In genomic region chr13:43428436-43428835, GRCm38 (mm10) we compare ENCODE assay signal across 26 mouse cellular contexts. TPM values are rescaled to one million over a fixed set of nuclear protein-coding genes. Genes with fewer than 3 reads are reported as not detected.
DNase-seq lines count a peak whose midpoint lies in the region; ATAC-seq and TF ChIP-seq lines count a peak whose summit lies in the region.
"Had no signal": no experiment of that assay in that cellular context is flagged by ENCODE, and none has a peak within 500 bp of the region (broad histone marks: within the 10 kb centered on the region; RNA-seq: fewer than 3 reads in every experiment).

No protein-coding gene starts in this region.

- ATAC-seq in embryonic facial prominence, embryonic 14.5 days (ENCODE audit: low read depth), result no peak
- no peak for ATAC-seq in limb, embryonic 14.5 days (ENCODE audit: low FRiP score, low read depth)
- ATAC-seq: CD4-positive, CD25-positive, alpha-beta regulatory T cell, adult 4 months; forebrain, embryonic 13.5 days; forebrain, embryonic 16.5 days; hindbrain, embryonic 16.5 days; intestine, embryonic 15.5 days had no signal

- no peak for TF ChIP-seq EP300 in MEL (IDR thresholded peaks at IDR 0.05; ENCODE audit: low read depth in 1 of 2, low read length in 2 of 2)

- no peaks in the 10 kb centered on the region for H3K4me1 ChIP-seq in embryonic facial prominence, embryonic 14.5 days (ENCODE audit: control insufficient read depth, insufficient read depth, low read length)
- H3K4me1 ChIP-seq in embryonic facial prominence, embryonic 10.5 days, result no peaks in the 10 kb centered on the region
- H3K4me1 ChIP-seq in limb, embryonic 14.5 days (ENCODE audit: control insufficient read depth, insufficient read depth, low read length), result no peaks in the 10 kb centered on the region
- H3K4me1 ChIP-seq in limb, embryonic 10.5 days, result no peaks in the 10 kb centered on the region
- no peaks in the 10 kb centered on the region for H3K4me1 ChIP-seq in MEL (ENCODE audit: control insufficient read depth in 1 of 2, insufficient read depth in 2 of 2, low read length in 2 of 2)
- H3K4me1 ChIP-seq in midbrain, embryonic 10.5 days, result no peaks in the 10 kb centered on the region
- H3K4me1 ChIP-seq: forebrain, embryonic 10.5 days; forebrain, embryonic 13.5 days; hindbrain, embryonic 10.5 days; hindbrain, embryonic 13.5 days; intestine, embryonic 15.5 days had no signal

- no peak overlapping the region for H3K4me3 ChIP-seq in embryonic facial prominence, embryonic 14.5 days (ENCODE audit: low read depth, low read length)
- no peak overlapping the region for H3K4me3 ChIP-seq in embryonic facial prominence, embryonic 10.5 days
- H3K4me3 ChIP-seq in limb, embryonic 14.5 days (replicated peaks; ENCODE audit: low read length), result no peak overlapping the region
- no peak overlapping the region for H3K4me3 ChIP-seq in limb, embryonic 10.5 days
- no peak overlapping the region for H3K4me3 ChIP-seq in MEL (ENCODE audit: control insufficient read depth in 1 of 2, insufficient read depth in 1 of 2, low read depth in 2 of 2, low read length in 2 of 2)
- no peak overlapping the region for H3K4me3 ChIP-seq in midbrain, embryonic 10.5 days
- H3K4me3 ChIP-seq: embryonic facial prominence, embryonic 13.5 days; forebrain, embryonic 10.5 days; forebrain, embryonic 13.5 days; gastrocnemius, adult 2 months; hindbrain, embryonic 10.5 days; hindbrain, embryonic 13.5 days; intestine, embryonic 15.5 days had no signal

- H3K9me3 ChIP-seq in embryonic facial prominence, embryonic 14.5 days (ENCODE audit: control insufficient read depth, low read length), result no peaks in the 10 kb centered on the region
- no peaks in the 10 kb centered on the region for H3K9me3 ChIP-seq in embryonic facial prominence, embryonic 10.5 days
- H3K9me3 ChIP-seq in limb, embryonic 14.5 days (ENCODE audit: control insufficient read depth, low read length), result no peaks in the 10 kb centered on the region
- no peaks in the 10 kb centered on the region for H3K9me3 ChIP-seq in limb, embryonic 10.5 days (replicated peaks)
- no peaks in the 10 kb centered on the region for H3K9me3 ChIP-seq in MEL (replicated peaks; ENCODE audit: insufficient read depth, low read length)
- H3K9me3 ChIP-seq in midbrain, embryonic 10.5 days (replicated peaks), result no peaks in the 10 kb centered on the region
- H3K9me3 ChIP-seq: embryonic facial prominence, embryonic 13.5 days; forebrain, embryonic 10.5 days; forebrain, embryonic 13.5 days; hindbrain, embryonic 10.5 days; hindbrain, embryonic 13.5 days; intestine, embryonic 15.5 days had no signal

- 79% methylated on average over 4 of the region's 4 CpGs for WGBS in embryonic facial prominence, embryonic 14.5 days
- 98% methylated on average over 4 of the region's 4 CpGs for WGBS in embryonic facial prominence, embryonic 10.5 days
- 77% methylated on average over 4 of the region's 4 CpGs for WGBS in limb, embryonic 14.5 days
- WGBS in limb, embryonic 10.5 days, result 91% methylated on average over 4 of the region's 4 CpGs
- WGBS in midbrain, embryonic 10.5 days, result 94% methylated on average over 4 of the region's 4 CpGs

- H3K79me2 ChIP-seq in MEL (ENCODE audit: control insufficient read depth, insufficient read depth, low read length, poor library complexity), result peaks cover 1% of the 10 kb centered on the region

- TF ChIP-seq RAD21 in MEL (IDR thresholded peaks at IDR 0.05; ENCODE audit: low read depth, low read length), result no peak

- H3K27ac ChIP-seq in embryonic facial prominence, embryonic 14.5 days (replicated peaks; ENCODE audit: low read depth, low read length), result no peak overlapping the region
- H3K27ac ChIP-seq in embryonic facial prominence, embryonic 10.5 days (replicated peaks), result no peak overlapping the region
- H3K27ac ChIP-seq in limb, embryonic 14.5 days (replicated peaks; ENCODE audit: low read depth, low read length), result no peak overlapping the region
- no peak overlapping the region for H3K27ac ChIP-seq in limb, embryonic 10.5 days
- no peak overlapping the region for H3K27ac ChIP-seq in MEL (ENCODE audit: control insufficient read depth, low read depth, low read length)
- no peak overlapping the region for H3K27ac ChIP-seq in midbrain, embryonic 10.5 days (replicated peaks)
- H3K27ac ChIP-seq: embryonic facial prominence, embryonic 13.5 days; forebrain, embryonic 10.5 days; forebrain, embryonic 13.5 days; gastrocnemius, adult 2 months; hindbrain, embryonic 10.5 days; hindbrain, embryonic 13.5 days; intestine, embryonic 15.5 days had no signal

- TF ChIP-seq POLR2A in limb, embryonic 14.5 days (IDR thresholded peaks at IDR 0.05; ENCODE audit: borderline replicate concordance, extremely low read depth, insufficient read depth, insufficient read length), result no peak
- TF ChIP-seq POLR2A in MEL (IDR thresholded peaks at IDR 0.05; ENCODE audit: control insufficient read depth in 1 of 2, insufficient read depth in 1 of 2, low read depth in 1 of 2, low read length in 2 of 2, poor library complexity in 1 of 2), result no peak

- H3K36me3 ChIP-seq in embryonic facial prominence, embryonic 14.5 days (ENCODE audit: control insufficient read depth, insufficient read depth, low read length), result peaks cover 22% of the 10 kb centered on the region
- H3K36me3 ChIP-seq in embryonic facial prominence, embryonic 10.5 days (replicated peaks), result peaks cover 46% of the 10 kb centered on the region
- peaks cover 14% of the 10 kb centered on the region for H3K36me3 ChIP-seq in limb, embryonic 14.5 days (ENCODE audit: control insufficient read depth, insufficient read depth, low read length)
- peaks cover 43% of the 10 kb centered on the region for H3K36me3 ChIP-seq in limb, embryonic 10.5 days
- H3K36me3 ChIP-seq in MEL (ENCODE audit: control insufficient read depth in 1 of 2, insufficient read depth in 2 of 2, low read length in 2 of 2), result peaks cover 0 to 2% of the 10 kb centered on the region in 2 experiments; a peak in 2 of 4 replicates
- peaks cover 38% of the 10 kb centered on the region for H3K36me3 ChIP-seq in midbrain, embryonic 10.5 days

- no peaks in the 10 kb centered on the region for H3K27me3 ChIP-seq in embryonic facial prominence, embryonic 14.5 days (replicated peaks; ENCODE audit: control insufficient read depth, insufficient read depth, low read length)
- no peaks in the 10 kb centered on the region for H3K27me3 ChIP-seq in embryonic facial prominence, embryonic 10.5 days (replicated peaks; ENCODE audit: low read depth, poor library complexity, severe bottlenecking)
- H3K27me3 ChIP-seq in limb, embryonic 14.5 days (ENCODE audit: control insufficient read depth, insufficient read depth, low read length), result no peaks in the 10 kb centered on the region
- no peaks in the 10 kb centered on the region for H3K27me3 ChIP-seq in limb, embryonic 10.5 days (ENCODE audit: low read depth, poor library complexity, severe bottlenecking)
- no peaks in the 10 kb centered on the region for H3K27me3 ChIP-seq in MEL (ENCODE audit: control insufficient read depth in 1 of 2, insufficient read depth in 2 of 2, low read length in 2 of 2)
- H3K27me3 ChIP-seq in midbrain, embryonic 10.5 days (ENCODE audit: low read depth, poor library complexity, severe bottlenecking), result no peaks in the 10 kb centered on the region
- H3K27me3 ChIP-seq: embryonic facial prominence, embryonic 13.5 days; forebrain, embryonic 13.5 days; hindbrain, embryonic 13.5 days; intestine, embryonic 15.5 days had no signal

- TF ChIP-seq CTCF in MEL (IDR thresholded peaks at IDR 0.05 in 2 of 3, conservative IDR thresholded peaks at IDR 0.05 in 1 of 3; ENCODE audit: control insufficient read depth in 1 of 3, insufficient read depth in 1 of 3, low read depth in 2 of 3, low read length in 3 of 3, poor library complexity in 1 of 3, severe bottlenecking in 1 of 3), result no peak

- peak; percentile 19 for DNase-seq in embryonic facial prominence, embryonic 14.5 days (ENCODE audit: low spot score)
- DNase-seq in embryonic facial prominence, embryonic 10.5 days (ENCODE audit: low spot score), result no peak
- peak; percentile 21 for DNase-seq in limb, embryonic 14.5 days (ENCODE audit: low spot score)
- no peak for DNase-seq in limb, embryonic 10.5 days (ENCODE audit: low spot score)
- peak; percentile 24 for DNase-seq in MEL (ENCODE audit: low read depth, low spot score)
- no peak for DNase-seq in midbrain, embryonic 10.5 days (ENCODE audit: low spot score)
- DNase-seq in cerebellum, adult 11-12 months, result no peak
- DNase-seq: adrenal gland, adult 2 months; adrenal gland, postnatal 25 days; cerebellum, adult 2 months; cerebellum, adult 9-11 months; cerebellum, postnatal 25 days; gastrocnemius, adult 2 months; gastrocnemius, postnatal 36 days; heart, postnatal 36 days; kidney, adult 11 months had no signal

- H3K9ac ChIP-seq in embryonic facial prominence, embryonic 14.5 days (ENCODE audit: low read depth, low read length), result no peak overlapping the region
- H3K9ac ChIP-seq in limb, embryonic 14.5 days (ENCODE audit: low read depth, low read length, severe bottlenecking), result no peak overlapping the region
- no peak overlapping the region for H3K9ac ChIP-seq in MEL (ENCODE audit: control insufficient read depth, low read depth, low read length, poor library complexity, severe bottlenecking)
- H3K9ac ChIP-seq: embryonic facial prominence, embryonic 13.5 days; forebrain, embryonic 13.5 days; hindbrain, embryonic 13.5 days; intestine, embryonic 15.5 days had no signal

- no peak overlapping the region for H3K4me2 ChIP-seq in embryonic facial prominence, embryonic 14.5 days (ENCODE audit: low read depth, low read length)
- no peak overlapping the region for H3K4me2 ChIP-seq in limb, embryonic 14.5 days (replicated peaks; ENCODE audit: low read depth, low read length, severe bottlenecking)
- H3K4me2 ChIP-seq: embryonic facial prominence, embryonic 13.5 days; forebrain, embryonic 13.5 days; heart, embryonic 11.5 days; hindbrain, embryonic 13.5 days; intestine, embryonic 15.5 days had no signal

RNA-seq across cellular contexts. Expression of gene Nol7, which starts 30.2 kb away (rescaled TPM):
- 137 and 145 TPM in 2 replicates for polyA plus RNA-seq in embryonic facial prominence, embryonic 14.5 days (2014; fragmentation: Nextera tagmentation; extraction: Ambion mirVana)
- 126 and 129 TPM in 2 replicates for polyA plus RNA-seq in embryonic facial prominence, embryonic 10.5 days (2016; fragmentation: Nextera tagmentation; extraction: Ambion mirVana)
- polyA plus RNA-seq in limb, embryonic 14.5 days (2012; rRNA removed), result 57.4 and 96.1 TPM in 2 replicates
- 138 and 148 TPM in 2 replicates for polyA plus RNA-seq in limb, embryonic 14.5 days (2014; fragmentation: Nextera tagmentation; extraction: Ambion mirVana)
- polyA plus RNA-seq in limb, embryonic 10.5 days (2016; fragmentation: Nextera tagmentation; extraction: Ambion mirVana), result 115 and 130 TPM in 2 replicates
- total RNA-seq in MEL (2012; rRNA removed), result 181 and 186 TPM in 2 replicates
- polyA plus RNA-seq in MEL (2012; ENCODE audit: insufficient read depth in 1 of 2, insufficient read length in 2 of 2, low read depth in 1 of 2, low replicate concordance in 2 of 2, missing spikeins in 1 of 2), result 100 to 1,000 TPM; 157 to 253 TPM
- polyA plus RNA-seq in midbrain, embryonic 10.5 days (2016; fragmentation: Nextera tagmentation; extraction: Ambion mirVana), result 162 and 173 TPM in 2 replicates

RNA-seq across cellular contexts. Expression of gene Ranbp9, which starts 52.6 kb away (rescaled TPM):
- 11.2 and 13.6 TPM in 2 replicates for polyA plus RNA-seq in embryonic facial prominence, embryonic 14.5 days (2014; fragmentation: Nextera tagmentation; extraction: Ambion mirVana)
- 7.8 and 8.0 TPM in 2 replicates for polyA plus RNA-seq in embryonic facial prominence, embryonic 10.5 days (2016; fragmentation: Nextera tagmentation; extraction: Ambion mirVana)
- 34.5 and 36.9 TPM in 2 replicates for polyA plus RNA-seq in limb, embryonic 14.5 days (2012; rRNA removed)
- 12.6 and 14.2 TPM in 2 replicates for polyA plus RNA-seq in limb, embryonic 14.5 days (2014; fragmentation: Nextera tagmentation; extraction: Ambion mirVana)
- polyA plus RNA-seq in limb, embryonic 10.5 days (2016; fragmentation: Nextera tagmentation; extraction: Ambion mirVana), result 10.0 and 10.1 TPM in 2 replicates
- 17.1 and 17.3 TPM in 2 replicates for total RNA-seq in MEL (2012; rRNA removed)
- 10 to 100 TPM in 1 of 2 experiments, not detected in 1; 25.9 TPM for polyA plus RNA-seq in MEL (2012; ENCODE audit: insufficient read depth in 1 of 2, insufficient read length in 2 of 2, low read depth in 1 of 2, low replicate concordance in 2 of 2, missing spikeins in 1 of 2)
- 7.7 and 9.3 TPM in 2 replicates for polyA plus RNA-seq in midbrain, embryonic 10.5 days (2016; fragmentation: Nextera tagmentation; extraction: Ambion mirVana)

Comparison
In these comparisons a context has a peak if more than half of its experiments do, and no peak if none do; other contexts are left out.
1. DNase-seq: peak in embryonic facial prominence, embryonic 14.5 days (single experiment), limb, embryonic 14.5 days (single experiment) and MEL (single experiment); none in embryonic facial prominence, embryonic 10.5 days (single experiment), limb, embryonic 10.5 days (single experiment), midbrain, embryonic 10.5 days (single experiment) and cerebellum, adult 11-12 months (single experiment).